Mouse (Mus musculus) stomach, postnatal 0 days (tissue): ENCODE data around the gene Rbl2.

Experiments used
- CTCF ChIP-seq: IDR thresholded peaks from 2 replicates; pipeline ENCODE4 v1.5.1; 2016; ENCODE audit warnings: antibody characterized with exemption, low read depth, mild to moderate bottlenecking, moderate library complexity
- EP300 ChIP-seq: optimal IDR thresholded peaks from 2 replicates; pipeline ENCODE3; 2016; ENCODE audit warnings: antibody characterized with exemption

GRCm38 (mm10) chr8:91060555-91061471 is 9.0 kb upstream of the Rbl2 start:
- TF ChIP-seq CTCF: no peak
- no peak for TF ChIP-seq EP300
